8 mouse cellular contexts compared by ENCODE assay signal in genomic region chr4:139833036-139833634, GRCm38 (mm10). TPM values are rescaled to one million over a fixed set of nuclear protein-coding genes. Genes with fewer than 3 reads are reported as not detected.
DNase-seq lines count a peak whose midpoint lies in the region; ATAC-seq and TF ChIP-seq lines count a peak whose summit lies in the region.

Pax7 (minus strand) TSS chr4:139833528.

- DNase-seq in adrenal gland, adult 2 months: peak; percentile 17
- no peak for DNase-seq in adrenal gland, adult (ENCODE audit: inconsistent age in 2 of 2, low spot score in 1 of 2)
- no peak for DNase-seq in kidney, postnatal 0 days (ENCODE audit: low spot score)
- no peak for DNase-seq in kidney, adult 8-10 months
- DNase-seq in hindbrain, embryonic 14.5 days (ENCODE audit: low spot score): no peak
- no peak for DNase-seq in layer of hippocampus, adult 9-11 months

- WGBS in kidney, postnatal 0 days: 1% methylated on average over 37 of the region's 41 CpGs
- 0% methylated on average over 35 of the region's 41 CpGs for WGBS in hindbrain, embryonic 14.5 days
- WGBS in neural tube, embryonic 13.5 days: under 1% methylated on average over 36 of the region's 41 CpGs

- peak within 1 kb of the TSS; percentile 6 for H3K4me2 ChIP-seq in kidney, postnatal 0 days (ENCODE audit: low read length)
- peak within 1 kb of the TSS; percentile 40 for H3K4me2 ChIP-seq in hindbrain, embryonic 14.5 days (replicated peaks)
- peak within 1 kb of the TSS; percentile 58 for H3K4me2 ChIP-seq in neural tube, embryonic 13.5 days

- TF ChIP-seq CTCF in kidney, postnatal 0 days (IDR thresholded peaks at IDR 0.05; ENCODE audit: low read depth): no peak

- H3K27me3 ChIP-seq in kidney, postnatal 0 days (ENCODE audit: insufficient read depth, low read length): peaks cover 95% of the 10 kb centered on the region
- peaks cover 87% of the 10 kb centered on the region for H3K27me3 ChIP-seq in hindbrain, embryonic 14.5 days (ENCODE audit: control insufficient read depth, insufficient read depth, low read length)
- H3K27me3 ChIP-seq in neural tube, embryonic 13.5 days: peaks cover 97% of the 10 kb centered on the region

- H3K9ac ChIP-seq in kidney, postnatal 0 days (ENCODE audit: low read depth, low read length): no peak within 1 kb of the TSS
- H3K9ac ChIP-seq in hindbrain, embryonic 14.5 days: no peak within 1 kb of the TSS
- H3K9ac ChIP-seq in neural tube, embryonic 13.5 days: peak within 1 kb of the TSS; percentile 59

- no peak within 1 kb of the TSS for H3K27ac ChIP-seq in kidney, postnatal 0 days
- H3K27ac ChIP-seq in hindbrain, embryonic 14.5 days: no peak within 1 kb of the TSS
- H3K27ac ChIP-seq in neural tube, embryonic 13.5 days (replicated peaks): peak within 1 kb of the TSS; percentile 59; the same call in 1 of the 2 replicates

- H3K4me1 ChIP-seq in kidney, postnatal 0 days (replicated peaks; ENCODE audit: insufficient read depth, low read length): peaks cover 7% of the 10 kb centered on the region; the same call in 1 of the 2 replicates
- peaks cover 7% of the 10 kb centered on the region for H3K4me1 ChIP-seq in hindbrain, embryonic 14.5 days (replicated peaks; ENCODE audit: control insufficient read depth, insufficient read depth, low read length)
- peaks cover 97% of the 10 kb centered on the region for H3K4me1 ChIP-seq in neural tube, embryonic 13.5 days (replicated peaks)

- no peaks in the 10 kb centered on the region for H3K9me3 ChIP-seq in kidney, postnatal 0 days (replicated peaks; ENCODE audit: low read length)
- H3K9me3 ChIP-seq in hindbrain, embryonic 14.5 days (ENCODE audit: control insufficient read depth, low read length): no peaks in the 10 kb centered on the region
- no peaks in the 10 kb centered on the region for H3K9me3 ChIP-seq in neural tube, embryonic 13.5 days

- no peak for ATAC-seq in kidney, postnatal 0 days (replicated peaks; ENCODE audit: low FRiP score, low read depth)
- ATAC-seq in hindbrain, embryonic 14.5 days (ENCODE audit: low FRiP score): no peak
- ATAC-seq in neural tube, embryonic 13.5 days (ENCODE audit: low read depth): no peak
- ATAC-seq in erythroid progenitor cell, adult 5-6 weeks (replicated peaks; ENCODE audit: low FRiP score, poor library complexity, severe bottlenecking): no peak

- peak within 1 kb of the TSS; percentile 2; the same call in 1 of the 2 replicates for H3K4me3 ChIP-seq in kidney, postnatal 0 days (replicated peaks; ENCODE audit: low read depth, low read length)
- peak within 1 kb of the TSS; percentile 25 for H3K4me3 ChIP-seq in hindbrain, embryonic 14.5 days (replicated peaks; ENCODE audit: low read length)
- H3K4me3 ChIP-seq in neural tube, embryonic 13.5 days: peak within 1 kb of the TSS; percentile 39

- no peaks in the 10 kb centered on the region for H3K36me3 ChIP-seq in kidney, postnatal 0 days (ENCODE audit: insufficient read depth, low read length)
- no peaks in the 10 kb centered on the region for H3K36me3 ChIP-seq in hindbrain, embryonic 14.5 days (replicated peaks; ENCODE audit: control insufficient read depth, insufficient read depth)
- no peaks in the 10 kb centered on the region for H3K36me3 ChIP-seq in neural tube, embryonic 13.5 days

RNA-seq across cellular contexts. Expression of gene Pax7, which starts in this region (rescaled TPM):
- not detected for total RNA-seq in adrenal gland, adult 2 months (2021)
- not detected in 2 replicates for polyA plus RNA-seq in adrenal gland, adult 2 months (2012; rRNA removed)
- not detected in 2 replicates for polyA plus RNA-seq in kidney, postnatal 0 days (2015; fragmentation: Nextera tagmentation; extraction: Ambion mirVana)
- 0.24 and 0.61 TPM in 2 replicates for polyA plus RNA-seq in hindbrain, embryonic 14.5 days (2014; fragmentation: Nextera tagmentation; extraction: Ambion mirVana)
- polyA plus RNA-seq in neural tube, embryonic 13.5 days (2015; fragmentation: Nextera tagmentation; extraction: Ambion mirVana): 0.50 and 0.70 TPM in 2 replicates
- not detected in 2 replicates for total RNA-seq in erythroid progenitor cell, adult 5-6 weeks (2015; ENCODE audit: low replicate concordance)
- total RNA-seq in erythroid progenitor cell, adult 5-6 weeks (2017; ENCODE audit: low replicate concordance): not detected in 2 replicates

Comparison
In these comparisons a context has a peak if more than half of its experiments do, and no peak if none do; other contexts are left out.
1. Peak in DNase-seq in adrenal gland, adult 2 months; RNA of the gene not detected or under 1 TPM.
2. H3K4me2 ChIP-seq: peak in every context shown above with its lines; median percentile 58 in neural tube, embryonic 13.5 days; 40 in hindbrain, embryonic 14.5 days; 6 in kidney, postnatal 0 days.